Mouse (Mus musculus) retina, adult 2 months (tissue): ENCODE data around the gene Doc2g.

ENCODE experiments used
- DNase-seq: peaks from one replicate; pipeline ENCODE4 v3.0.0-alpha.2; 2012; ENCODE audit warnings: low read depth, low spot score

Gene Doc2g

DNA sequence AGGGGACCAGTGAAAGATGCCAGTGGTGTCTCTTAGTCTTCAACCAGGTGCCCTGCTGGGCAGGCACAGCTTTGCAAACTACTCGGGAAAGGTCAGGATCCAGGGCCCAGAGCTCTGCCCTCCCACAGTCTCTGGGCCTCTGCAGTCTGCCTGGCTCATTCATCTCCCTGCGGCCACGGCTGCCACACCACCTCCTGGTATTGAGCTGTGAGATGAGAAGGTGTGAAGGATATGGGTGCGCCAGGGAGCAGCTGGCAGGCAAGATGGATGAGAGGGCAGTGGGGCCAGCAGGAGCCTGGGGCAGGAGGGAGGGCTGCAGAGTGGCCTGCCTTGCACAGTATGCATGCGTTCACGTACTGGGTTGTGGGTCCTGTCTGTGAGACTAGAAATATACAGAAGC, 12.3 kb upstream of the Doc2g start:
- no peak for DNase-seq

DNA sequence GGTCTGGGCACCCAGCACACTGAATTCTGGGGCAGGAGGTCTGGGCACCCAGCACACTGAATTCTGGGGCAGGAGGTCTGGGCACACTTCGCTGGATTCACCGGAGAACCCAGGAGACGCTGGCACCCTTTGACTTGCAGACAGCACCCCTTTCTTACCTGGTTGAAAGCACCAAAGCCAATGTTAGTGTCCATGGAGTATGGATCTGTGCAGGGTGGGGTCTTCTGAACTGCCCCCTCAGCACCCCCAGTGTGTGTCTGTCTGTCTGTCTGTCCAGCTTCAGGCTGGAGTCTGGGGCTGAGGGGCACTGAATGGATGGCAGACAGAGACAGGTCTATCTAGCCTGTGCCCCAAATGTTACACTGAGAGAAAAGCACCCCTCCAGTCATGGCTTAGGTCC, 11.6 kb upstream of the Doc2g start:
- no peak for DNase-seq

DNA sequence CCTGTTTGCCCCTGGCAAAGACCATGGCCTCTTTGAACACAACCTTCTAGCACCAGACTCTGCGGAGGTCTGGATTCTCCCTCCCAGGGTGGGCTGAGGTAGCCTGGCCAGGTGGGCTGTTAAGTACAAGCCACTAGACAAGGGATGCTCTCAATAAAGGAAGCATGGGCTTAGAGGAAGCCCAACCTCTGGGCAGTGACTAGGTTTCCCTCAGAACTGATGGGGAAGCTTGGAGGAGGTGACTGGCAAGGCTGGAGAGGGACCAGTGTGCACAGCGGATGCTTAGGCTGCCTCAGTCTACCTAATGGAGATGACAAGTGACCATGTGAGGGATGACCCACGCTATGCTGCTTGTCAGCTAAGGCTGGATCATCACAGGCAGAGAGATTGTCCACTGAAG, 11.1 kb upstream of the Doc2g start:
- DNase-seq, result no peak

DNA sequence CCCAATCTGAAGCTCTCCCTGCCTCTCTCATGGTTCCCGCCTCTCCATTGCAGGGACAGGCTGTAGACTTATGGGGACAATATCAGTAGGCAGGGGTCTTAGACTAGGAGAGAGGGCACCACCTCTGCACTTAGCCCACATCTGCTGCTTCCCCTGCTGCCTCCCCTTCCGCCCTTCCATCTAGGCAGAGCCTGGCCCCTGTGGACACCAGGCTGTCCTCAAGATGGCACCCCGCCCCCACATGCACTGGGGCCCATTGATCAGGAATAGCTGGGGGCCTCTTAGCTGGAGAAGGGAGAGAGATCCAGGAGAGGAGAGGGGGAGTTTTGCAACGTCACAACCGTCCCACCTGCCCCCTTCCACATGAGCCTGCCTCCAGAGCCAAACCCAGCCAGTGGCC, 10.7 kb upstream of the Doc2g start, which contains the start of gene Tbx10:
Tbx10 (plus strand) TSS at position 337 of the 400 bp plus-strand sequence.
- no peak for DNase-seq

DNA sequence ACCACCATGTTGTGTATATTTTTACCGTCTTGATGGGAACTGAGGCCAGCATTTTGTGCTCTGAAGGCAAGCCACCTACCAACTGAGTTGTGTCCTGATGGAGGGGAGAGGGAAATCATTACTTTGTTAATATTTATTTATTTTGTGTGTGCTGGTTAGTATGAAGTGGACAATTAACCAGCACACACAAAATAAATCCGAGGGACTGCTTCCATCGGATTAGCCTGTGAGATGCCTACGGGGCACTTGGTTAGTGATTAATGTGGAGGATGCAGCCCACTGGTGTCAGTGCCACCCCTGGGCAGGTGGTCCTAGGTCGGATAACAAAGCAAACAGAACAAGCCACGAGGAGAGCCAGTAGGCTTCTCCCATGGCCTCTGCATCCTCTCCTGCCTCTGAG, 8.2 kb upstream of the Doc2g start:
- DNase-seq, result no peak

DNA sequence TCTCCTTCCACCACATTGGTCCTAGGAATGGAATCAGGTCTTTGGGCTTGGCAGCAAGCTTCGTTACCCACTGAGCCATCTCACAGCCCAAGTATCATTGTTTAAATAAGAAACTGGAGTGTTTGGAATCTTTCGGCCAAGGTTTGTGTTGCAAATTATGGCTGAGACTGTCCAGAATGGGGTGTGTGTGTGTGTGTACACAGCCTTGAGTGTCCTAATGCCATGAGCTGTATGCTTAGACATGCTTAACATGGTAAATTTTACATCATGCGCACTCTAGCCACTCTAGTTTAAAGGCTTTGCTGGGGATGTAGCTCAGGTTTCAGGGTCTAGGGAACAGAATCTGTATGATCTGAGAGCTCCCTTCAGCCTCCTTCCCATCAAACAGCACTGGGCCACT, 7.6 kb upstream of the Doc2g start:
- no peak for DNase-seq

DNA sequence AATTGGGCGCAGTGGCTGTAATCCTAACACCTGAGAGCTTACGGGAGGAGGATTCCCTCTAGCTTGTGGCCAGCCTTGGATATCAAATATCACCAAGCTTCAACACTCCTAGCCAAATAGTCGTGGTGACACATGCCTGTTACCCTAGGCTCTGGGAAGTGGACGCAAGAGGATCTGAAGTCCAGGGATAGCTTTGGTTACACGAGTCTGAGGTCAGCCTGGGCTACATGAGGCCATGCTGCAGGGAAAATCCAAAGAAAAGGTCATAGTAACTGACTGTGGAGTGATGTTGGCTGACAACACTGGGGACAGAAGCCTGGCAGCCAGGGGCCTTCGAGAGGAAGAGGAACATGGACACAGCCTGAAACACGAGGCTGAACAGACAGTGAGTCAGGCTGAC, 7.0 kb upstream of the Doc2g start:
- no peak for DNase-seq

DNA sequence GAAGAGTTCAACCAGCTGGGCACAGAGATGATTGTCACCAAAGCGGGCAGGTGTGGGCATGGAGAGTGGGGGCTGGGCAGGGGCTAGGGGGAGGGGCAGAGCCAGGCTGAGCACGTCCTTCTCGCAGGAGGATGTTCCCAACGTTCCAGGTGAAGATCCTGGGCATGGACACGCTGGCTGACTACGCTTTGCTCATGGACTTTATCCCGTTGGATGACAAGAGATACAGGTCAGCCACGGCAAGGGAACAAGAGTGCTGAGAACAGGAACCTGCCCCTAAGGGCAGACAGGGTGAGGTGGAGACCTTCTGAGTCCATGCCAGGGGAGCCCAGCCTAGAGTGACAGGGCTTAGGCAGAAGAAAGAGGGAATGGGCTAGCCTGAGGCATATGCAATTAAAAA, 6.4 kb upstream of the Doc2g start:
- no peak for DNase-seq

DNA sequence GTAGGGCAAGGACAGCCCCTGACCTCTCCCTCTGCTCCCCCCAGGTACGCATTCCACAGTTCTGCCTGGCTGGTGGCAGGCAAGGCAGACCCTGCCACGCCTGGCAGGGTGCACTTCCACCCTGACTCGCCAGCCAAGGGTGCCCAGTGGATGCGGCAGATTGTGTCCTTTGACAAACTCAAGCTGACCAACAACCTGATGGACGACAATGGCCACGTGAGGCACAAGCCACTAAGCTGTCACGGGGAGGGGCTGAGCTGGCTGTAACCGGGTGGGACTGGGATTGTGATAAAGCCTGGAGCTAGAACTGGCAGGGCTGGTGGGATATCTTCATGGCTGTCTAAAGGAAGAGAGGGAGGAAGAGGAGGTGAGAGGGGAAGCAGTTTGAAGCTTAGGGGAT, 5.9 kb upstream of the Doc2g start:
- no peak for DNase-seq

DNA sequence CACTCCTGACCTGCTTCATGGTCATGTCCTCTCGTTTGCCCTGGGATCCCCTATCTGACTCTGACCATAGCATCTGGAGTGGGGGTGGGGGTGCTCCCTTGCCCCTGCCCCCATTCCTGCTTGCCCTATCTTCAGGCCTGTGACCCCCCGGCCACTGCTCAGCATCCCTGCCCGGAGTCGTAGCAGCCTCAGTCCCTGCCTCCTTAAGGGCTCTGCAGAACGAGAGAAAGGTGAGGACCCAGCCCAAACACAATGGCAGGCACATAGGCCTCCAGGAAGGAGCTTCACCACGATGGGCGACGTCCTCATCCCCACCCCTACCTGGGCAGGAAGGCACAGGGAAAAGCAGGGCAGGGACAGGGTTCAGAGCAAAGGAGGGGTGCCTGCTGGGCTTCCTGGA, 4.8 kb upstream of the Doc2g start:
- no peak for DNase-seq

DNA sequence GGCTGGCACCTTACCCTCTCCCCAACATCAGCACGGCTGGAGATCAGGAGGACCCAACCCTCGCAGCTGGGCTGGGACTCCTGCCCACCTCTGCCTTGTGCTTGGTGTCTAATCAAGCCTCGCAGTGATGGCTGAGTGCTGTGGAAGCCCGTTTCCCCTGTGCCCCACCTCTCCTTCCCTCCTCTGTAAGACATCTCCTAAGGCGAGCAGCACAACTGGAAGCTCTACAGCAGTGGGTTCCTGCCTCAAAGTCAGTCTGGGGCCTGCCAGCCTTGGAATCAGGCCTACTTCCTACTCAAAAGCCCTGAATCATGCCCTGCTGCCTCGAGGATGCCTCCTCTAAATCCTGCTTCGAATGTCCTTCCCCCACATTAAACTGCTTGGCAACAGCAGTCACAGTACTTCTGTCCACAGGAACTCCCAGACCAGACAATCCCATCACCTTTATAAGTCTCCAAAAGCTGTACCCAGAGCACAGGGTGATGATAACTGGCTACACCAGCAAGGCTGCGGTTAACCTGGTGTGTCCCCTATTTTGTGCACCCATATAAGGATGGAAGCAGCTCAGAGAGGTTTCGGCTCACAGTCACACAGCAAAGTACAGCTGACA, 3.9 kb upstream of the Doc2g start:
- DNase-seq, result no peak

DNA sequence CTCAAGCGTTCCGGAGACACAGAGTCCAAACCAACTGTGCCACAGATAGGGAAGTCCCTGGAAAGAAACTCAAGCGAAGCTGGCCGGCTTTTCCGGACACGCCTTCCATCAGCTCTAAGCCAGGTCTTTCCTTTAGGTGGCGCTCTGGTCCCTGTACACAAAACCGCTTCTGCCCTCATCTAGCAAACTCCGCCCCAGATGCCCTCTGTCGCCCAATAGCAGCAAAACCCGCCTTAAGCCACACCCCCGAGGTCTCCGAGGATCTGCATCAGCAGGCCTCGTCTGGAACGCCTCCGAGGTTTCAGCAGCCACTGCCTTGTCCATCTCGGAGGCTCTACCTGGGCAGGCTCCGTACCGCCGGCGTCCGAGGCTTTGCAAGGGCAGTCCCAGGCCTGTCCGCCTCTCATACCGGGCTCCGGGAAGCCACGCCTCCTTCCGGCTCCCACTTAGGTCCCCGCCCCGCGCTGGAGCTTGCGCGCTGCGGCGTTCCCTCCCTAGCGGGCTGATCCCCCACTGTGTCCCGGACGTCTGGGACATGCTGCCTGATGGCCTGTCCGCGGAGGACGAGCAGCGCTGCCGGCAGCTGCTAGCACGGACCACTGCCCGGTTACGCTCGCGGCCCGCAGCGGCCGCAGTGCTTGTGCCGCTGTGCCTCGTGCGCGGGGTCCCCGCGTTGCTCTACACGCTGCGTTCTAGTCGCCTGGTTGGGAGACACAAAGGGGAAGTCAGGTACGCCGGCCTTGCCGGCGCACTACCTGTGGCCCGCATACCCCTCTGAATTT, 2.8 kb upstream of the Doc2g start, which contains the start of the genes Nudt8 and Gm49405:
Nudt8 (plus strand) TSS at position 462 of the 782 bp plus-strand sequence.
Gm49405 (plus strand) TSS at position 508 of the 782 bp plus-strand sequence.
- DNase-seq, result peak; percentile 90

DNA sequence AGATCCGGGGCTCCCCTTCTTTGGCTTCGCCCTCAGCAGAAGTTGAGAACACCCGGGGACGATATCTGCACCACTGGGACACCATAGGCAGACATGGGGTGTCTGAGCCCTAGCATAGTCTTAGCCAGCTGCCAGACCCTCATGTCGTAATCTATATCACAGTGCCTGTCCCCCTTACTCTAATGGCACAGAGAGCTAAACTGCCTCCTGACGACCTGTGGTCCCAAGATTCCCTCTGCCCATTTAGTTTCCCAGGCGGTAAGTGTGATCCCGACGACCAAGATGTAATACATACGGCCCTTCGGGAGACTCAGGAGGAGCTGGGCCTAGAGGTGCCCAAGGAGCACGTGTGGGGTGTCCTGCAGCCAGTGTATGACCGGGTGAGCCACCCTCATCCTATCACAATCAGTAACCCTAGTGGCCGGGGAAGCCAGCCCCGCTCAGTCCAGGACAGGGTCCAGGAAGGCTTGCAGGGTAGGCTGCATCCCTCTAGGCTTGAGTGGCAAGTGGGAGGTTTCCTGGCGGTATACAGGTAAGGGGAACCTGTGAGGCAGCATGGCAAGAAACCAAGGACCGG, 2.1 kb upstream of the Doc2g start:
- no peak for DNase-seq

DNA sequence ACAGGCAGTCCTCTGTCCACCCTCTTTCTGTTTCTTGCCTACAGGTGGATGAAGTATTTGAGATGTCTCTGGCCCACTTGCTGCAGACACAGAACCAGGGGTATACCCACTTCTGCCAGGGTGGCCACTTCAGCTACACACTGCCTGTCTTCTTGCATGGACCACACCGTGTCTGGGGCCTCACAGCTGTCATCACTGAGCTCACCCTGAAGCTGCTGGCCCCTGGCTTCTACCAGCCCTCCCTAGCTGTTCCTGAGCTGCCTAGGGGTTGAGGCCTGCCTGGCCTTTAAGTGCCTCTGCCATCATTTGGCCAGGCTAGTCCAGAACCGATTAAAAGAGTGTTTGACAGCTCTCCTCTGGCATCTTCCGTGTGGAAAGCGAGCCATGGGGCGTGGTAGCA, 1.4 kb upstream of the Doc2g start:
- no peak for DNase-seq

DNA sequence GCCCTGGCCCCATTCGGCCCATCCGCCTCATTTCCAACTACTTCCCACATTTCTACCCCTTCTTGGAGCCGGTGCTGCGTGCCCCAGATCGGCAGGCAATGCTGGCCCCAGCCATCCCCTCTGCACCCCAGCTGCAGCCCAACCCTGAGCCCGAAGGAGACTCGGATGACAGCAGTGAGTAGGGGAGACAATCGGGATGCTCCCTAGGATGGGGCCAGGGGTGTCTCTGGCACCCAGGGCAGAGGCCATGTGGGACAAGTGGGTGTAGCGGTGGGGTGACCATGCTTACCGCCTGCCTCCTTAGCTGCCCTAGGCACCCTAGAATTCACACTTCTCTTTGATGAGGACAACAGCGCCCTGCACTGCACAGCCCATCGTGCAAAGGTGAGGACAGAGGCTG, 528 bp downstream of the Doc2g start:
- DNase-seq, result no peak

DNA sequence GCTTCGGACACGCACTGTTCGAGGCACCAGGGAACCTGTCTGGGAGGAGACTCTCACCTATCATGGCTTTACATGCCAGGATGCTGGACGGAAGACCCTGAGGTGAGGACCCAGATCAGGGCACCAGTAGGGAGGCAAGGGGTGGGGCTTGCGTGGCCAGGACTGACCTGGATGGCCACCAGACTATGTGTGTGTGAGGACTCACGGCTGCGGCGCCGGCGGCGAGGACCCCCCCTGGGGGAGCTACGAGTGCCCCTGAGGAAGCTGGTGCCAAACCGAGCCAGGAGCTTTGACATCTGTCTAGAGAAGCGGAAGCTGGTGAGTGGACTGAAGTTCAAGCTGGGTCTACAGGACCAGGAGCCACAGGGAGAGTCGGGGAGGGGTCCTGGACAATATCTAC, 1.2 kb downstream of the Doc2g start:
- DNase-seq, result no peak

DNA sequence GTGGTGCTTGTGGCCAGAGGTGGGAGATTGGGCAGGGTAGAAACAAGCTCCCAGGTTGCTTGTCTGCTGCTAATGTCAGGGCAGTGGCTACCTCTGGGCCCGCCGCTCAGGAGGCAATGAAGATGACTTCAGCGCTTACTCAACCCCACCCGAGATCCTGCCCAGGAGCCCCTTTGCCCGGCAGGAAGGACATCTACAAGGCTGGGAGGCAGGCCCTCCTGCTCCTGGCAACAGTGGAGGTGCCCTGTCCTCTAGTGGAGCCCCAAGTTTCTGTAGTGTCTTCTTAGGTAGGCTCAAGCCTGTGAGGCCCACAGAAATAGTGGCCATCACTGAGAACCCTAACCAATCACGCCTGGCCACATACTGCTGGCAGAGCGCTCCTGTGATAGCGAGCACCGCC, 2.0 kb downstream of the Doc2g start:
- no peak for DNase-seq

DNA sequence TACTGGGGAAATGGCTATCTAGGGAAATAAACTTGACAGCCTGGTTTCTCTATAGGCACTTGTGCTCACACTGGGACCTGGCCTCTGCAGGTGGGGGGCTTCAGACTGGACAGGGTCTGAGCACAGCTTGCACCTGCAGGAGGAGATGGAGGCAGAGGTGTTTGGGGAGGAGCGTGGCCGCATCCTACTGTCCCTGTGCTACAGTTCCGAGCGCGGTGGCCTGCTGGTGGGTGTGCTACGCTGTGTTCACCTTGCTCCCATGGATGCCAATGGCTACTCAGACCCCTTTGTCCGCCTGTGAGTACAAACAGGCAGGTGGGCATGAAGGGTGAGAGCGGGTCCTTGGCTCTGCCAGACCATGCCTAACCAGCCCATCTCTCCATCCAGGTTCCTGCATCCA, 2.9 kb downstream of the Doc2g start:
- no peak for DNase-seq

DNA sequence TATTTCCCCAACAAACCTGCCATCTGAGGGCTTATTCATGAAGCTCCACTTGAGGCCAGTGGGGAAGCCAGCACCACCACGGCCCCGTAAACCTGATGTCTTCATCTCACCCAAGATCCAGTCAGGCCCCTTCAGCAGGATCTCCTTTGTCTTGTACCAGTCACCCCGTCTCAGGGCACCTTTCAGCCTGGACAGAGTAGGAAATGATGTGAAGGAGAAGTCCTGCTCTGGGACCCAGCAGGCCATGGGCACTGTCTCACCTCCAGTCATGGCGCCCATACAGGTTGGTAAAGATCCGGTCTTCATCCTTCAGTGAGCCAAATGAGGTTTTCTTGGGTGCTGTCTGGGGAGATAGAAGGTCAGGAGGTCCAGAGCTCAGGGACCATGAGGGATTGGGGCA, 8.0 kb downstream of the Doc2g start:
- DNase-seq, result no peak

DNA sequence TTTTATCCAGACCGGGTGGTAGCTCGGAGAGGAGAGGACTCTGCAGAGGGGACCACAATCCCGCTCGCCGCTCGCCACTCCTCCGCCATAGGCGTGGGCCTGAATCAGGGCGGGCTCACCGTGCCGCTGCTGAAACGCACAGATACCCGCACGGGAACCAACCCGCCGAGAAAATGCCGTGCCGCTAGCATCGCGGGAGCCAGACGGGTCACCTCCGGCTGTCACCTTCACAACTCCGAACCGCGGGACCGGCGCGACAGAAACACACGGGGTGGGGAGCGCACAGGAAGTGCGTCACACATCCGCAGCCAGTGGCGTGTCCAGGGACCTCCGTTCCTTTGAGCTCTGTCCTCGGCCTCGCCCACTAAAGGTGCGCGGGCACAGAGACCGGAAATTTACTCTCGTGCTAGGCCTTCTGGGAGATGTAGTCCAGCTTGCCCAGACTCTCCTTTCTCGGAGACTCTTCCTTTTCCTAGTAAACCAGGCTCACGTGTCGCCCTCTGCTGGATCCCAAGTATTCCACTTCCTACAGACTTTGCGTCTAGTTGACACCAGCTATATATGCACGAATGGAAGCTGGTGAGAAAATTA, 9.4 kb downstream of the Doc2g start, which contains the start of gene Ndufv1:
Ndufv1 (minus strand) TSS at position 375 of the 591 bp plus-strand sequence.
- peak; percentile 96 for DNase-seq

DNA sequence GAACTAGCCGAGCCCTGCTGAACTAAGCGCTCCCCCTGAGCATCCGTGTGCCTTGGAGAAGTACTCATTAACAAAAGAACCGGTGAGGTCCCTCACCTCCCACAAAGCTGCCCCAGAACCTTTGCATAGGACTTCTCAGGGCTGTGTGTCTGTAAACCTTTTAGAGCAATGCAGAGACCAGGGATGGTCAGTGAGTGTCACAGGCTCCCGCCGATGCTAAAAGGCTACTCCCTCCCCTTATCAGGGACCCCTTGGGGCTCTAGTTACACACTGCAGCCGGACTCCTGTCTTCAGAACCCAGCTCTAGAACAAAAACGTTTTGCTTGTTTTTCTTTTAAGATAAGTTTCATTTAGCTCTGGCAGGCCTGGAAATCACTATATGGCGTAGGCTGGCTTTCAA, 10.0 kb downstream of the Doc2g start:
- DNase-seq, result no peak

DNA sequence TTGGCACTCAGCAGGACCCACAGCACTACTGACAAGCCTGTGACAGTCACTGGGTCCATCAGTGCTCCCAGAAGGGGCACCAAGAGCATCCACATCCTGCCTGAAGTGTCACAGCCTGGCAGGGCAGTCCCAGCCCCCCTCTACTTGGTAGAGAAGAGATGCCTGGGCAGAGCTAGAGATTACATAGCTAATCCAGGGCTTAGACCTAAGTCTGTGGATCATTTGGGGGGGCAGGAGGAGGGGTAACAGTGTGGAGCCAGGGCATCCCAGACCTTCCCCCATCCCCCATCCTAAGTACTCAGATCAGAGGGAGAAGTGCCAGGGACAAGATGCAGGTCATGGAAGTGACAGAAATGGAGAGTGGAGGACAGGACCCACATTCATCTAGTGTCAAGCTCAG, 11.7 kb downstream of the Doc2g start:
- peak; percentile 91 for DNase-seq

DNA sequence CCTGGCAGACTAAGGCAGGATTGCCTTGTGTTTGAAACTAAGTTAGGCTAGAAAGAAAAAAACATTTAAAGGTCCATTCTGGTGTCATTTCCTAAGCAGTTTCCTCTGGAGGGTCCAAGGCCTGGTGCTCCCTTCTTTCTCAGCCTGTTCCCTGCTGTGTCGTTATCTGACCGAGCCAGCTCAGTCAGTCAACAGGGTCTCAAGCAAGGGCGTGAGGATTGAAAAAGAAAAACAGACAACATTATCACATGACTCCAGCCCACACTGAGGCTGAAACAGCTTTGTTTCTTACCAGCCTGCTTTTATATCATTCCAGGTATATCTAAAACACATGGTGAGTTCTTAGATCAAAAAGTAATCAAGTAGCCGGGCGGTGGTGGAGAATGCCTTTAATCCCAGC, 12.5 kb downstream of the Doc2g start:
- no peak for DNase-seq
